Mouse (Mus musculus): ENCODE results near the gene Zbed5. TPM values are rescaled to one million over a fixed set of nuclear protein-coding genes. Genes with fewer than 3 reads are reported as not detected.
"Not testable (repeated sequence)": the region's sequence is repeated elsewhere in the genome, so short reads cannot be mapped to it uniquely, and the experiment has no call there.

Zbed5 gene
- polyA plus RNA-seq, 1 experiment from 2014 or later = 7.1 TPM

GRCm38 (mm10) chr5:129890390-129890789 is 5.1 kb upstream of the Zbed5 start:
- not testable (repeated sequence) for H3K27ac ChIP-seq (ENCODE audit: low read depth, low read length); H3K9me3 ChIP-seq (ENCODE audit: control insufficient read depth, low read length); H3K4me1 ChIP-seq (ENCODE audit: control insufficient read depth, insufficient read depth, low read length); H3K4me2 ChIP-seq; ATAC-seq (ENCODE audit: low FRiP score); H3K4me3 ChIP-seq (ENCODE audit: low read depth, low read length); H3K9ac ChIP-seq (ENCODE audit: low read length); H3K36me3 ChIP-seq (ENCODE audit: control insufficient read depth, insufficient read depth, low read length); H3K27me3 ChIP-seq (ENCODE audit: control insufficient read depth, insufficient read depth, low read length); DNase-seq (ENCODE audit: low spot score, missing footprints)
- 89% methylated on average over 4 of the region's 7 CpGs for WGBS

DNA sequence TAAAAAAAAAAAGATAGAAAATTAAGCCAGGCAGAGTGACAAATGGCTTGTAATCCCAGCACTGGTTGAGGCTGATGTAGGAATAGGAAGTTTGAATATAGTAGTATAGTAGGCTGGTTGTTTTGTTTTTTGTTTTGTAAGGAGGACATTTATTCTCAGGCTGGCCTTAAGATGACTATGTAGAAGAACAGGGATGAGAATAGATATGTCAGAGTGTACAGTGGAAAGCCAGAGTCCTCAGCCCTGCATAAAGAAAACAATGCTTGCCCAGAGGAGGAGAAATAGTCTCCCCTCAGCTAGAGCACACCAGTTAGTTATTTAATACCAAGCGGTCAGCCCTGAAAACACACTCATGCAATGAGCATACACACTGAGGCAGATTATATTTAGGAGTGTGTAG is 2.9 kb downstream of the Zbed5 start, which contains the start of gene Phkg1:
Gene Phkg1 (minus strand): TSS at position 101 of the 400 bp plus-strand sequence.
- Histone ChIP-seq H3K4me3 (ENCODE audit: low read depth, low read length) (no peak within 1 kb of the TSS), H3K9me3 (ENCODE audit: control insufficient read depth, low read length) (no peaks in the 10 kb centered on the region), H3K9ac (ENCODE audit: low read length) (no peak within 1 kb of the TSS), H3K4me1 (ENCODE audit: control insufficient read depth, insufficient read depth, low read length) (peaks cover 7% of the 10 kb centered on the region), H3K27ac (ENCODE audit: low read depth, low read length) (no peak within 1 kb of the TSS), H3K27me3 (ENCODE audit: control insufficient read depth, insufficient read depth, low read length) (no peaks in the 10 kb centered on the region), H3K36me3 (ENCODE audit: control insufficient read depth, insufficient read depth, low read length) (no peaks in the 10 kb centered on the region), H3K4me2 (no peak within 1 kb of the TSS)
- WGBS = 93% methylated on average over 1 of the region's 1 CpGs
- DNase-seq (ENCODE audit: low spot score, missing footprints) (no peak), ATAC-seq (ENCODE audit: low FRiP score) (no peak)

GRCm38 (mm10) chr5:129907775-129908174 is 12.3 kb downstream of the Zbed5 start:
- peak overlapping the region; percentile 78 for H3K4me2 ChIP-seq
- H3K27ac ChIP-seq (ENCODE audit: low read depth, low read length) = peak overlapping the region; percentile 91; the same call in 1 of the 2 replicates
- H3K9me3 ChIP-seq (ENCODE audit: control insufficient read depth, low read length) = no peaks in the 10 kb centered on the region
- H3K4me3 ChIP-seq (ENCODE audit: low read depth, low read length) = peak overlapping the region; percentile 63
- peaks cover 8% of the 10 kb centered on the region for H3K4me1 ChIP-seq (ENCODE audit: control insufficient read depth, insufficient read depth, low read length)
- no peaks in the 10 kb centered on the region for H3K36me3 ChIP-seq (ENCODE audit: control insufficient read depth, insufficient read depth, low read length)
- 38% methylated on average over 4 of the region's 4 CpGs for WGBS
- H3K9ac ChIP-seq (ENCODE audit: low read length) = peak overlapping the region; percentile 82
- DNase-seq (ENCODE audit: low spot score, missing footprints) (no peak), ATAC-seq (ENCODE audit: low FRiP score) (no peak)
- H3K27me3 ChIP-seq (ENCODE audit: control insufficient read depth, insufficient read depth, low read length) = no peaks in the 10 kb centered on the region

GRCm38 (mm10) chr5:129908242-129908965 is 12.9 kb downstream of the Zbed5 start, which contains the start of gene Nupr1l:
TSS of gene Nupr1l (plus strand) at chr5:129908540.
- H3K27ac ChIP-seq (ENCODE audit: low read depth, low read length) = peak within 1 kb of the TSS; percentile 91
- DNase-seq (ENCODE audit: low spot score, missing footprints) (peak; percentile 99), ATAC-seq (ENCODE audit: low FRiP score) (peak; percentile 99)
- H3K36me3 ChIP-seq (ENCODE audit: control insufficient read depth, insufficient read depth, low read length) = no peaks in the 10 kb centered on the region
- H3K9ac ChIP-seq (ENCODE audit: low read length) = peak within 1 kb of the TSS; percentile 82
- peaks cover 8% of the 10 kb centered on the region for H3K4me1 ChIP-seq (ENCODE audit: control insufficient read depth, insufficient read depth, low read length)
- no peaks in the 10 kb centered on the region for H3K27me3 ChIP-seq (ENCODE audit: control insufficient read depth, insufficient read depth, low read length)
- peak within 1 kb of the TSS; percentile 78 for H3K4me2 ChIP-seq
- no peaks in the 10 kb centered on the region for H3K9me3 ChIP-seq (ENCODE audit: control insufficient read depth, low read length)
- under 1% methylated on average over 63 of the region's 63 CpGs for WGBS
- peak within 1 kb of the TSS; percentile 63 for H3K4me3 ChIP-seq (ENCODE audit: low read depth, low read length)

GRCm38 (mm10) chr5:129909147-129909546 is 13.6 kb downstream of the Zbed5 start:
- no peak for DNase-seq (ENCODE audit: low spot score, missing footprints)
- H3K27me3 ChIP-seq (ENCODE audit: control insufficient read depth, insufficient read depth, low read length) = no peaks in the 10 kb centered on the region
- H3K27ac ChIP-seq (ENCODE audit: low read depth, low read length) = peak overlapping the region; percentile 91; the same call in 1 of the 2 replicates
- H3K9me3 ChIP-seq (ENCODE audit: control insufficient read depth, low read length) = no peaks in the 10 kb centered on the region
- WGBS = 76% methylated on average over 9 of the region's 9 CpGs
- peak overlapping the region; percentile 63; the same call in 1 of the 2 replicates for H3K4me3 ChIP-seq (ENCODE audit: low read depth, low read length)
- no peak overlapping the region; the same call in 1 of the 2 replicates for H3K9ac ChIP-seq (ENCODE audit: low read length)
- H3K36me3 ChIP-seq (ENCODE audit: control insufficient read depth, insufficient read depth, low read length) = no peaks in the 10 kb centered on the region
- no peak for ATAC-seq (ENCODE audit: low FRiP score)
- peaks cover 8% of the 10 kb centered on the region for H3K4me1 ChIP-seq (ENCODE audit: control insufficient read depth, insufficient read depth, low read length)
- H3K4me2 ChIP-seq = peak overlapping the region; percentile 78

GRCm38 (mm10) chr5:129909591-129909990 is 14.1 kb downstream of the Zbed5 start:
- 81% methylated on average over 7 of the region's 7 CpGs for WGBS
- Histone ChIP-seq H3K27me3 (ENCODE audit: control insufficient read depth, insufficient read depth, low read length) (no peaks in the 10 kb centered on the region), H3K9me3 (ENCODE audit: control insufficient read depth, low read length) (no peaks in the 10 kb centered on the region), H3K9ac (ENCODE audit: low read length) (no peak overlapping the region), H3K4me3 (ENCODE audit: low read depth, low read length) (no peak overlapping the region), H3K4me1 (ENCODE audit: control insufficient read depth, insufficient read depth, low read length) (peaks cover 8% of the 10 kb centered on the region), H3K4me2 (no peak overlapping the region), H3K27ac (ENCODE audit: low read depth, low read length) (no peak overlapping the region), H3K36me3 (ENCODE audit: control insufficient read depth, insufficient read depth, low read length) (no peaks in the 10 kb centered on the region)
- no peak for ATAC-seq (ENCODE audit: low FRiP score)
- DNase-seq (ENCODE audit: low spot score, missing footprints) = no peak

DNA sequence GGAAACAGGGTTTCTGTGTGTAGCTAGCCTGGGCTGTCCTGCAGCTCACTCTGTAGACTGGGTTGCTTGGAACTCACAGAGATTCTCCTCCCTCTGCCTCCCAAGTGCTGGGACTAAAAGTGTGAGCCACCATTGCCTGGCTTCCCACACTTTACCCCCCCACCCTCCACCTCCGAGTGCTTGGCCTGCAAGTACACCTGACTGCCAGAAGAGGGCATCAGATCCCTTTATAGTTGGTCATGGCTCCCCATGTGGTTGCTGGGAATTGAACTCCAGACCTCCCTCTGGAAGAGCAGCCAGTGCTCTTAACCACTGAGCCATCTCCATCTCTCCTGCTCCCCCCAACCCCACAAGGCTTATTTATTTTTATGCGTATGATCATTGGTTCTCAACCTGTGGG is 18.5 kb downstream of the Zbed5 start:
- H3K27me3 ChIP-seq (ENCODE audit: control insufficient read depth, insufficient read depth, low read length) = no peaks in the 10 kb centered on the region
- H3K27ac ChIP-seq (ENCODE audit: low read depth, low read length) = no peak overlapping the region
- H3K9ac ChIP-seq (ENCODE audit: low read length) = no peak overlapping the region
- H3K4me3 ChIP-seq (ENCODE audit: low read depth, low read length) = no peak overlapping the region
- H3K9me3 ChIP-seq (ENCODE audit: control insufficient read depth, low read length) = no peaks in the 10 kb centered on the region
- WGBS = 25% methylated on average over 2 of the region's 2 CpGs
- DNase-seq (ENCODE audit: low spot score, missing footprints) (no peak), ATAC-seq (ENCODE audit: low FRiP score) (no peak)
- H3K4me1 ChIP-seq (ENCODE audit: control insufficient read depth, insufficient read depth, low read length) = peaks cover 2% of the 10 kb centered on the region
- H3K36me3 ChIP-seq (ENCODE audit: control insufficient read depth, insufficient read depth, low read length) = no peaks in the 10 kb centered on the region
- H3K4me2 ChIP-seq = no peak overlapping the region

GRCm38 (mm10) chr5:129915491-129915890 is 20.0 kb downstream of the Zbed5 start:
- not testable (repeated sequence) for H3K4me3 ChIP-seq (ENCODE audit: low read depth, low read length); DNase-seq (ENCODE audit: low spot score, missing footprints); H3K27me3 ChIP-seq (ENCODE audit: control insufficient read depth, insufficient read depth, low read length); H3K9ac ChIP-seq (ENCODE audit: low read length); H3K4me1 ChIP-seq (ENCODE audit: control insufficient read depth, insufficient read depth, low read length); H3K4me2 ChIP-seq; H3K9me3 ChIP-seq (ENCODE audit: control insufficient read depth, low read length); H3K36me3 ChIP-seq (ENCODE audit: control insufficient read depth, insufficient read depth, low read length); H3K27ac ChIP-seq (ENCODE audit: low read depth, low read length); ATAC-seq (ENCODE audit: low FRiP score)
- WGBS = 90% methylated on average over 11 of the region's 11 CpGs

GRCm38 (mm10) chr5:129918065-129918651 is 22.6 kb downstream of the Zbed5 start:
- WGBS = 89% methylated on average over 24 of the region's 24 CpGs
- Histone ChIP-seq H3K4me2 (no peak overlapping the region), H3K36me3 (ENCODE audit: control insufficient read depth, insufficient read depth, low read length) (no peaks in the 10 kb centered on the region), H3K27me3 (ENCODE audit: control insufficient read depth, insufficient read depth, low read length) (no peaks in the 10 kb centered on the region), H3K27ac (ENCODE audit: low read depth, low read length) (no peak overlapping the region), H3K9me3 (ENCODE audit: control insufficient read depth, low read length) (no peaks in the 10 kb centered on the region), H3K4me3 (ENCODE audit: low read depth, low read length) (no peak overlapping the region), H3K9ac (ENCODE audit: low read length) (no peak overlapping the region), H3K4me1 (ENCODE audit: control insufficient read depth, insufficient read depth, low read length) (no peaks in the 10 kb centered on the region)
- ATAC-seq (ENCODE audit: low FRiP score) (no peak), DNase-seq (ENCODE audit: low spot score, missing footprints) (no peak)
